Mouse (Mus musculus) G1E (cell line): Measurements from ENCODE around the gene Cbr3.

ENCODE experiments used
- CTCF ChIP-seq: IDR thresholded peaks from 2 replicates; pipeline ENCODE4 v1.5.1; 2012; ENCODE audit warnings: low read depth, low read length, inconsistent platforms, mixed read lengths
- GATA1 ChIP-seq: IDR thresholded peaks from 2 replicates; pipeline ENCODE4 v1.6.1; 2012; ENCODE audit warnings: borderline replicate concordance, low read length, inconsistent platforms, mixed read lengths
- GATA2 ChIP-seq: IDR thresholded peaks from 2 replicates; pipeline ENCODE4 v1.6.1; 2012; ENCODE audit warnings: low read depth, low read length, inconsistent platforms, borderline replicate concordance
- POLR2AphosphoS5 ChIP-seq: IDR thresholded peaks from 2 replicates; pipeline ENCODE4 v1.6.1; 2012; ENCODE audit warnings: low read depth, low read length, inconsistent platforms; ENCODE audit not compliant: insufficient replicate concordance
- TAL1 ChIP-seq: conservative IDR thresholded peaks from 2 replicates; pipeline ENCODE4 v1.6.1; 2012; ENCODE audit warnings: low read depth, low read length, inconsistent platforms, mixed read lengths

GRCm38 (mm10) chr16:93648441-93649183 is 34.4 kb upstream of the Cbr3 start:
- TF ChIP-seq TAL1 (no peak), GATA1 (no peak), CTCF (no peak), POLR2AphosphoS5 (no peak), GATA2 (no peak)
